Mouse (Mus musculus): ENCODE data around the gene Ifi35. TPM values are rescaled to one million over a fixed set of nuclear protein-coding genes. Genes with fewer than 3 reads are reported as not detected.
"Not testable (repeated sequence)": the region's sequence is repeated elsewhere in the genome, so short reads cannot be mapped to it uniquely, and the experiment has no call there.

Ifi35 gene
- total RNA-seq, 1 experiment: 9.1 TPM

DNA sequence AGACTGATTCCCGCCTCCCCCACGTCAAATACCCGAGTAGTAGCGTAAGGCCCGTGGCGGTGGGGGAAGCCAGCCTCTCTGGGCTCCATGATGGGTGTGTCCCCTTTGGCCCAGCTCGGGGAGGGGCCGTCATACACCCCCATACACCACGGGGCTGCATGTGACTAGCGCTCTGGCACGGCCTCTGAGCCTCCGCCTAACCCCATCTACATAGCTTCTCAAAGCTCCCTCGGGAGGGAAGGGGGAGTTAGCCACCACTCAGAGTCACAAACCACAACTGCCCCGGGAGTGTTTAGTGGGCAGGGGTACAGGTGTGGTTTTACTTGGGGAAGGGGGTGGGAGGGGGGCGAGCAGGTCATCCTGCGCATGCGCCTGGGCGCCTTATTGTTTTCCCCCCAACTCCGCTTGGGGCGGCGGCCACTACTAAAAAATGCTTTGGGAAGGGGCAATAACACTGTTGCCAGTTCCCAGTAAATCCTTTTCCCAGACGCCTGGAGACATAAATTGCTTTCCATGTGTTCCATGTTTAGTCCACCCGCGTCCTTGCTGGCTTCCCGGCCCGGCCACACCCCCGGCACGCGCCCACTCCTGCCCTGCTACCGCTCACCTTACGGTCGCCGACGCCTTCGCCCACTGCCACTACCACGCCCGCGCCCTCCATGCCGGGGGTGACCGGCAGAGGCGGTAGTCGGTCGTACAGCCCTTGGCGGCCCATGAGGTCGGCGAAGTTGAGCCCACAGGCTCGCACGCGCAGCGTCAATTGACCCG, 17.1 kb downstream of the Ifi35 start:
- Histone ChIP-seq H3K4me3 (ENCODE audit: insufficient read depth in 1 of 2, low read depth in 1 of 2, low read length in 2 of 2, poor library complexity in 1 of 2, severe bottlenecking in 1 of 2) (peak overlapping the region; percentile 77 to 79), H3K9ac (ENCODE audit: insufficient read depth, low read depth, low read length, poor library complexity, severe bottlenecking) (peak overlapping the region; percentile 74), H3K36me3 (ENCODE audit: control insufficient read depth, insufficient read depth, low read length, poor library complexity, severe bottlenecking) (peaks cover 19% of the 10 kb centered on the region), H3K9me3 (ENCODE audit: control insufficient read depth, insufficient read depth, low read depth, low read length) (no peaks in the 10 kb centered on the region), H3K27ac (ENCODE audit: insufficient read depth, low read depth, low read length, poor library complexity, severe bottlenecking) (peak overlapping the region; percentile 82), H3K4me1 (ENCODE audit: control insufficient read depth in 2 of 2, insufficient read depth in 2 of 2, low read length in 2 of 2, poor library complexity in 1 of 2) (peaks cover 8 to 30% of the 10 kb centered on the region in 2 experiments; a peak in 3 of 4 replicates)
- in situ Hi-C loops (cut with MboI; ENCODE audit: low sequenced_read_pairs in 2 of 2, unreplicated experiment in 2 of 2): no loop called here
- DNase-seq (ENCODE audit: low read depth, low spot score): no peak
- TF ChIP-seq ZC3H11A (IDR thresholded peaks at IDR 0.05; ENCODE audit: borderline replicate concordance, low read depth, low read length) (no peak), HCFC1 (IDR thresholded peaks at IDR 0.05; ENCODE audit: borderline replicate concordance, insufficient read depth, low read length) (no peak), MAFK (IDR thresholded peaks at IDR 0.05; ENCODE audit: insufficient read depth, low read depth, low read length) (no peak), ZNF384 (IDR thresholded peaks at IDR 0.05; ENCODE audit: low read depth, low read length) (no peak), CHD2 (IDR thresholded peaks at IDR 0.05; ENCODE audit: low read depth, low read length) (no peak)

DNA sequence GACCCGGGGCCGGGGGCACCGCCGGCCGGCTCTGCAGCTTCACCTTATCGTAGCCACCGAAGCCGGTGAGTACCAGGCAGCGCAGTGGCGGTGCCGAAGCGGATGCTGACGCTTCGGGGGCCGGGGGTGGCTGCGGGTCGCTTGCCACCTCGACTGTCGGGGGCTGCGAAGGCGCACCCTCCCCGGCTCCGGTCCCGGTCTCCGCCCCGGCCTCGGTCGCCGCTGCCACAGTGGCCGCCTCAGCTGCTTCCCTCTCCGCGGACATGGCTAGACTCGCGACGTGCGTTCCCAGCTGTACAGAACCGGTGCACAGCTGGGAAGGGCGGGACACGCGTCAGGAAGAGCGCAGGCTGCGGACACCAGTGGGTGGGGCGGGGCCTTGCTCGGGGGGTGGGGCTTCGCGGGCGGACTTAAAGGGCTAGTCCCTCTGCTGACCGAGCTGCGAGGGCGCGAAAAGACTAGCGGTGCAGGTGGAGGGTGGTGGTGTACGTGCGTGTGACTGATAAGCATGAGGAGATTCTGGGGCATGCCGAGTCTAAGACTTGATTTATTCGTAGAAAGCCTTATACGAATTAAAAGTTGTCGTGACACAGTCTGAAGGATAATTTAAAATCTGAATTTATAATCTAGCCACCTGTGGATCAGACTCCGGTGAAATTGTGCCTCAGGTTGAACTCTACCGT, 17.8 kb downstream of the Ifi35 start, which contains the start of gene Vat1:
Gene Vat1, minus strand, starts transcription at position 362 of the 683 bp plus-strand sequence.
- no peak for DNase-seq (ENCODE audit: low read depth, low spot score)
- in situ Hi-C loops (cut with MboI; ENCODE audit: low sequenced_read_pairs in 2 of 2, unreplicated experiment in 2 of 2): no loop called here
- Histone ChIP-seq H3K4me1 (ENCODE audit: control insufficient read depth in 2 of 2, insufficient read depth in 2 of 2, low read length in 2 of 2, poor library complexity in 1 of 2) (peaks cover 11 to 29% of the 10 kb centered on the region in 2 experiments), H3K9ac (ENCODE audit: insufficient read depth, low read depth, low read length, poor library complexity, severe bottlenecking) (peak within 1 kb of the TSS; percentile 74), H3K27ac (ENCODE audit: insufficient read depth, low read depth, low read length, poor library complexity, severe bottlenecking) (peak within 1 kb of the TSS; percentile 82), H3K4me3 (ENCODE audit: insufficient read depth in 1 of 2, low read depth in 1 of 2, low read length in 2 of 2, poor library complexity in 1 of 2, severe bottlenecking in 1 of 2) (peak within 1 kb of the TSS; percentile 77 to 79), H3K9me3 (ENCODE audit: control insufficient read depth, insufficient read depth, low read depth, low read length) (no peaks in the 10 kb centered on the region), H3K36me3 (ENCODE audit: control insufficient read depth, insufficient read depth, low read length, poor library complexity, severe bottlenecking) (peaks cover 14% of the 10 kb centered on the region)
- TF ChIP-seq HCFC1 (IDR thresholded peaks at IDR 0.05; ENCODE audit: borderline replicate concordance, insufficient read depth, low read length): no peak
- TF ChIP-seq MAFK (IDR thresholded peaks at IDR 0.05; ENCODE audit: insufficient read depth, low read depth, low read length): no peak
- no peak for TF ChIP-seq CHD2 (IDR thresholded peaks at IDR 0.05; ENCODE audit: low read depth, low read length)
- no peak for TF ChIP-seq ZC3H11A (IDR thresholded peaks at IDR 0.05; ENCODE audit: borderline replicate concordance, low read depth, low read length)
- no peak for TF ChIP-seq ZNF384 (IDR thresholded peaks at IDR 0.05; ENCODE audit: low read depth, low read length)

- DNase-seq (ENCODE audit: low read depth, low spot score); H3K27ac ChIP-seq (ENCODE audit: insufficient read depth, low read depth, low read length, poor library complexity, severe bottlenecking); in situ Hi-C loops (cut with MboI; ENCODE audit: low sequenced_read_pairs in 2 of 2, unreplicated experiment in 2 of 2); H3K9me3 ChIP-seq (ENCODE audit: control insufficient read depth, insufficient read depth, low read depth, low read length); H3K9ac ChIP-seq (ENCODE audit: insufficient read depth, low read depth, low read length, poor library complexity, severe bottlenecking); H3K36me3 ChIP-seq (ENCODE audit: control insufficient read depth, insufficient read depth, low read length, poor library complexity, severe bottlenecking): not testable (repeated sequence)
- Histone ChIP-seq H3K4me1 (ENCODE audit: control insufficient read depth in 2 of 2, insufficient read depth in 2 of 2, low read length in 2 of 2, poor library complexity in 1 of 2) (peaks cover 11 to 29% of the 10 kb centered on the region in 2 experiments), H3K4me3 (ENCODE audit: insufficient read depth in 1 of 2, low read depth in 1 of 2, low read length in 2 of 2, poor library complexity in 1 of 2, severe bottlenecking in 1 of 2) (peak overlapping the region; percentile 77 to 79)
Measured at GRCm38 (mm10) chr11:101466552-101466950, 18.3 kb downstream of the Ifi35 start.

DNA sequence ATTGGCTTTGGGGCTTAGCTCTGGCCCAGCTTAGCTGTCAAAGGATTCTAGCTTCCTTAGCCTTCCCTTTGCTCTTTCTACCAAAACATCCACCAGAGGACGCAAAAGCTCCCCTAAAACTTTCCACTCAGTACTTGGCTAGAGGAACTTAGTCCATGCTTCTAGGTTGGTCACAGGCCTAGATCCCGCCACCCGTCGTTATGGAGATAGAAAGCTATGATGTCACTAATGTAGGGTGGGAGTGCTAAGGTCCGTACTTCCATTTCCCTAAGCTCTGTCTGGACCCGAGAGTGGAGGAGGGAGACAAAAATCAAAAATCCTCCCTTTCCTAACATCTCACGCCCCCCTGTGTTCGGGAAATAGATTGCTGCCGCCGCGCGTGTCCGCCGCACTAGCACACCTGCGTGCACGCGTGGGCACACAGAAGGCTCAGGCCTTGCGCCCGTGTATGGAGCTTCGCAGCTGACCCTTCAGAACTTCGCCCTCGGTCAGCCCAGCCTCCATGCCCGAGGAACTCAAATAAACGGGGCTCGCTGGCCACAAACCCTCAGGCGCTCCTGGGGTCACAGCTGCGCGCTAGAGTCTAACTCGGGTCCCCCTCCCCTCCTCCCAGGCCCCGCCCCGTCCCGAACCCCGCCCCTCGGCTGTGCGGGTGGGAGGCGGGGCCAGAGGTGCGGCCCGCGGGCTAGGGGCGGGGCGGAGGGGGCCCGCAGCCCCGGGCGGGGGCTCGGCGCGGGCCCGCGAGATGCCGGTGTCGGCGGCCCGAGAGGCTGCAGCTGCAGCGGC, 19.5 kb downstream of the Ifi35 start:
- Histone ChIP-seq H3K36me3 (ENCODE audit: control insufficient read depth, insufficient read depth, low read length, poor library complexity, severe bottlenecking) (no peaks in the 10 kb centered on the region), H3K27ac (ENCODE audit: insufficient read depth, low read depth, low read length, poor library complexity, severe bottlenecking) (no peak overlapping the region), H3K4me1 (ENCODE audit: control insufficient read depth in 2 of 2, insufficient read depth in 2 of 2, low read length in 2 of 2, poor library complexity in 1 of 2) (peaks cover 11 to 27% of the 10 kb centered on the region in 2 experiments), H3K9ac (ENCODE audit: insufficient read depth, low read depth, low read length, poor library complexity, severe bottlenecking) (peak overlapping the region; percentile 70), H3K4me3 (ENCODE audit: insufficient read depth in 1 of 2, low read depth in 1 of 2, low read length in 2 of 2, poor library complexity in 1 of 2, severe bottlenecking in 1 of 2) (peak overlapping the region; percentile 79 to 90), H3K9me3 (ENCODE audit: control insufficient read depth, insufficient read depth, low read depth, low read length) (no peaks in the 10 kb centered on the region)
- DNase-seq (ENCODE audit: low read depth, low spot score): no peak
- TF ChIP-seq ZNF384 (IDR thresholded peaks at IDR 0.05; ENCODE audit: low read depth, low read length): no peak
- 0 out of 2 replicates have a peak, but pooled peaks have one; percentile 15 for TF ChIP-seq HCFC1 (IDR thresholded peaks at IDR 0.05; ENCODE audit: borderline replicate concordance, insufficient read depth, low read length)
- TF ChIP-seq ZC3H11A (IDR thresholded peaks at IDR 0.05; ENCODE audit: borderline replicate concordance, low read depth, low read length): no peak
- TF ChIP-seq CHD2 (IDR thresholded peaks at IDR 0.05; ENCODE audit: low read depth, low read length): no peak
- no peak for TF ChIP-seq MAFK (IDR thresholded peaks at IDR 0.05; ENCODE audit: insufficient read depth, low read depth, low read length)
- in situ Hi-C loops (cut with MboI; ENCODE audit: low sequenced_read_pairs in 2 of 2, unreplicated experiment in 2 of 2): no loop called here

All from ES-E14 (cell line).